Mouse (Mus musculus) megakaryocyte, embryonic 14.5 days (primary cell): ENCODE data around the gene Il17rb. TPM values are rescaled to one million over a fixed set of nuclear protein-coding genes. Genes with fewer than 3 reads are reported as not detected.

Source experiments
- H3K27me3 ChIP-seq: replicated peaks from 2 replicates; pipeline ENCODE3; 2012; ENCODE audit warnings: inconsistent platforms
- H3K36me3 ChIP-seq: replicated peaks from 2 replicates; pipeline ENCODE3; 2012; ENCODE audit warnings: low read length, inconsistent platforms, mixed read lengths
- H3K4me1 ChIP-seq: 2 replicates; pipeline ENCODE4 v1.6.1; 2012; ENCODE audit warnings: inconsistent platforms
- H3K4me3 ChIP-seq: replicated peaks from 2 replicates; pipeline ENCODE3; 2012; ENCODE audit warnings: moderate library complexity, mild to moderate bottlenecking, inconsistent platforms
- H3K9me3 ChIP-seq: 2 replicates; pipeline ENCODE4 v1.6.1; 2012; ENCODE audit warnings: inconsistent platforms
- FLI1 ChIP-seq: IDR thresholded peaks from 2 replicates; pipeline ENCODE4 v1.6.1; 2012; ENCODE audit warnings: low read length, inconsistent platforms, mixed read lengths
- GATA1 ChIP-seq: IDR thresholded peaks from 3 replicates; pipeline ENCODE4 v1.6.1; 2012; ENCODE audit warnings: mixed read lengths, low read length, inconsistent platforms, borderline replicate concordance
- polyA plus RNA-seq: library from polyadenylated mRNA; stranded (reverse); fragments of >175 nt; gene quantifications from 2 replicates; pipeline ENCODE4 v1.2.3, GENCODE M21; 2012; ENCODE audit warnings: low replicate concordance; ENCODE audit not compliant: insufficient read depth

Gene Il17rb
- polyA plus RNA-seq, 1 experiment, result not detected

GRCm38 (mm10) chr14:29971446-29971845, 37.2 kb downstream of the Il17rb start:
- Histone ChIP-seq H3K27me3 (no peaks in the 10 kb centered on the region), H3K4me1 (peaks cover 67% of the 10 kb centered on the region), H3K9me3 (no peaks in the 10 kb centered on the region), H3K4me3 (no peak overlapping the region), H3K36me3 (peaks cover 68% of the 10 kb centered on the region)
- TF ChIP-seq FLI1, result no peak
- no peak for TF ChIP-seq GATA1

DNA sequence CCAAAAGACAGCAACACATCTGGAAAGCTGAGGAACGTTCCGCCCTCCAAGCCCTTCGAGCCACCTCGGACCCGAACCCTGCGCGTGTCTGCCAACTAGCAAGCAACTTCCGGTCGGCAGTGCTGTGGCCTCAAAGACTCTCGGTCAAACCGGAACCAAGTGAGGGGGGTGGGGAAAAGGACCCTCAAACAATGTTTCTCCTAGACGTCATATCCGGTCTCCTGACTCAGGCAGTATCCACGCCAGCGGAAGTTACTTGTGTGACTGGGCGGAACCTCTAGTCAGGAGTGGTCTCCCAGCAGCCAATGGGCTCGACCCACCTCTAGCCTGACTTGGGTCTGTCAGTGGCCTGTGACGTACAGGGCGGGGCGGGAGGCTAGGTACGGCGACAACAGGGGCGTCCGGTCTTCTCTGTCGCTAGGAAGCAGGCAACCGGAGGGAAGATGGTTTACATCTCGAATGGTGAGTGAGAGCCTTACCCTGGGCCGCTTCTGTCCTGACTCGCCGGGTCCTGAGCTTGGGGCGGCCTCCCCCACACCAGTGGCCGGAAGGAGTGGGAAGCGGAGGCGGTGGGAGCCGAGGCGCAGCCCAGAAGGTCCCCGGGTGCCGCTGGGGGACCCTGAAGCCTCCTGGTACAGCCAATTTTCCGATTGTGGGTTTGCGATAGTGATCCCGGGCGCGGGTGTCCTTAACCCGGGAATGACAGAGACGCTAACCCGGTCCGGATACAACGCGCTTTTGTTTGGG, 40.4 kb downstream of the Il17rb start, which contains the start of gene Selenok:
Selenok (plus strand) TSS at position 234 of the 747 bp plus-strand sequence.
- Histone ChIP-seq H3K36me3 (peaks cover 38% of the 10 kb centered on the region), H3K27me3 (no peaks in the 10 kb centered on the region), H3K9me3 (no peaks in the 10 kb centered on the region), H3K4me1 (peaks cover 58% of the 10 kb centered on the region), H3K4me3 (peak within 1 kb of the TSS; percentile 93)
- TF ChIP-seq FLI1, result peak; percentile 95
- TF ChIP-seq GATA1, result no peak

DNA sequence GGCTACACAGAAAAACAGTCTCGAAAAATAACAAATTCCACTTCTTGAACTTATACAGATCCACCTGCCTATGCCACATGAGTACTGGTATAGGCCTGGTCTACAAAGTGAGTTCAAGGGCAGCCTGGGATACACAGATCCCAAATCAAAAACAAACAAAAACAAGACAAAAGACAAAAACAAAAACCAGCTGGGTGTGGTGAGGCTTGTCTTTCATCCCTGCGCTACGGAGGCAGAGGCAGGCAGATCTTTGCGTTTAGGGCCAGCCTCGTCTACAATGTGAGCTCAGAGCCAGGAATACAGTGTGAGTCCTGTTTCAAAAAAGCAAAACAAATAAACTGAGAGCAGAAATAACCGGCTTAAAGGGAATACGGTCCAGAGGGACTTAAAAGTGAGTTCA, 41.1 kb downstream of the Il17rb start:
- Histone ChIP-seq H3K9me3 (peaks cover 3% of the 10 kb centered on the region), H3K4me3 (peak overlapping the region; percentile 93), H3K4me1 (peaks cover 52% of the 10 kb centered on the region), H3K27me3 (no peaks in the 10 kb centered on the region), H3K36me3 (peaks cover 32% of the 10 kb centered on the region)
- TF ChIP-seq FLI1, result no peak
- TF ChIP-seq GATA1, result no peak

GRCm38 (mm10) chr14:29957393-29957792, 51.3 kb downstream of the Il17rb start:
- TF ChIP-seq FLI1, result no peak
- TF ChIP-seq GATA1, result no peak
- Histone ChIP-seq H3K36me3 (no peaks in the 10 kb centered on the region), H3K9me3 (peaks cover 18% of the 10 kb centered on the region), H3K4me1 (peaks cover 6% of the 10 kb centered on the region; the same call in 1 of the 2 replicates), H3K4me3 (peak overlapping the region; percentile 28), H3K27me3 (peaks cover 2% of the 10 kb centered on the region)

GRCm38 (mm10) chr14:29950805-29951204, 57.9 kb downstream of the Il17rb start:
- Histone ChIP-seq H3K9me3 (peaks cover 17% of the 10 kb centered on the region), H3K4me1 (peaks cover 12% of the 10 kb centered on the region), H3K4me3 (no peak overlapping the region), H3K27me3 (peaks cover 7% of the 10 kb centered on the region), H3K36me3 (no peaks in the 10 kb centered on the region)
- TF ChIP-seq GATA1, result no peak
- no peak for TF ChIP-seq FLI1

DNA sequence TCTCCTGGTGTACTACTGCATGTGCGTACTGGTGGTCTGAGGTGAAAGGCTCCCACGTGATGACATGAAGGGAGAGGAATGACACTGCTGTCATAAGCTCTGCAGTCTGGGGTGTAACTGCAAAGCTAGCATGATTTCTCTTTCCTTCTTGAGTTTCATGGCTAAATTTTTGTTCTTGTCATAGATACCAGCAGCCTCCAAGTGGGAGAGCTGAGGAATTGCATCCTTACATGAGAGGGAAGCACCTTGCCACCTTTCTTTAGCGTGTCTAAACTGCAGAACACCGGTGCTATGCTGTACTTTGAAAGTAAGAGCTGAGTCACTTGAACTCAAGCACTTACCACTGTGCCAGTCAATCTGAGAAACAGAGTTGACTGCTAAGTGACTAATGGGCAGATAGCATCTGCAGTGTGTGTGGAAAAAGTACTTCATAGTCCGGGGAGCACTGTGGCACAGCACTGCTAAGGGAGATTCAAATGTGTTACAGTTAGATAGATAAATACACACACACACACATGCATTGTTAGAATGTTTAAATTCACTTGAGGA, 61.9 kb downstream of the Il17rb start:
- TF ChIP-seq FLI1 (no peak), GATA1 (no peak)
- Histone ChIP-seq H3K4me3 (no peak overlapping the region), H3K36me3 (no peaks in the 10 kb centered on the region), H3K4me1 (peaks cover 12% of the 10 kb centered on the region), H3K27me3 (peaks cover 7% of the 10 kb centered on the region), H3K9me3 (peaks cover 10% of the 10 kb centered on the region)

Other genes with a start within 250 kb of the Il17rb start
- gene Selenok, start 40.6 kb downstream of the Il17rb start, polyA plus RNA-seq, result 1.7 and 23.5 TPM in 2 replicates
- gene Actr8, start 30.6 kb downstream of the Il17rb start, polyA plus RNA-seq, result 0.81 and 18.7 TPM in 2 replicates
- gene Chdh, start 127 bp upstream of the Il17rb start, polyA plus RNA-seq, result 0.13 TPM in 1 of 2 replicates, not detected in the other